In genomic region chr6:61326131-61326530, GRCm38 (mm10) we compare ENCODE assay signal across 25 mouse cellular contexts.
"Had no signal": no experiment of that assay in that cellular context is flagged by ENCODE, and none has a peak within 500 bp of the region (broad histone marks: within the 10 kb centered on the region; RNA-seq: fewer than 3 reads in every experiment).

No protein-coding gene starts in this region.

- H3K27me3 ChIP-seq: hindbrain, embryonic 12.5 days; hindbrain, embryonic 15.5 days; intestine, embryonic 15.5 days; kidney, embryonic 15.5 days; limb, embryonic 12.5 days had no signal

- ATAC-seq: forebrain, embryonic 16.5 days; hindbrain, postnatal 0 days; intestine, embryonic 15.5 days; intestine, postnatal 0 days had no signal

- H3K9me3 ChIP-seq: heart, embryonic 10.5 days; heart, embryonic 12.5 days; hindbrain, embryonic 10.5 days; hindbrain, embryonic 12.5 days; hindbrain, embryonic 15.5 days; intestine, embryonic 15.5 days; kidney, embryonic 15.5 days; limb, embryonic 10.5 days; limb, embryonic 12.5 days had no signal

- H3K4me1 ChIP-seq: heart, embryonic 10.5 days; heart, embryonic 12.5 days; hindbrain, embryonic 10.5 days; intestine, embryonic 15.5 days; kidney, embryonic 15.5 days; limb, embryonic 10.5 days had no signal

- H3K4me3 ChIP-seq: gastrocnemius, adult 2 months; heart, embryonic 10.5 days; heart, embryonic 12.5 days; hindbrain, embryonic 10.5 days; hindbrain, embryonic 12.5 days; hindbrain, embryonic 15.5 days; intestine, embryonic 15.5 days; kidney, embryonic 15.5 days; left cerebral cortex, adult 2 months; limb, embryonic 10.5 days; limb, embryonic 12.5 days had no signal

- H3K9ac ChIP-seq: heart, embryonic 12.5 days; hindbrain, embryonic 12.5 days; hindbrain, embryonic 15.5 days; intestine, embryonic 15.5 days; kidney, embryonic 15.5 days; limb, embryonic 12.5 days had no signal

- H3K27ac ChIP-seq: gastrocnemius, adult 2 months; heart, embryonic 10.5 days; hindbrain, embryonic 10.5 days; hindbrain, embryonic 12.5 days; hindbrain, embryonic 15.5 days; hindbrain, postnatal 0 days; intestine, embryonic 15.5 days; kidney, embryonic 15.5 days; kidney, postnatal 0 days; left cerebral cortex, adult 2 months; limb, embryonic 10.5 days; limb, embryonic 12.5 days had no signal

- DNase-seq: gastrocnemius, adult 2 months; gastrocnemius, postnatal 10 days; gastrocnemius, postnatal 25 days; heart, adult 18-20 months; heart, postnatal 4 days; kidney, adult 18-20 months; kidney, adult 9 months; kidney, postnatal 14 days; kidney, postnatal 36 days; layer of hippocampus, adult 9-11 months; liver had no signal

- H3K36me3 ChIP-seq: heart, embryonic 10.5 days; heart, embryonic 12.5 days; hindbrain, embryonic 10.5 days; hindbrain, embryonic 12.5 days; hindbrain, embryonic 15.5 days; intestine, embryonic 15.5 days; kidney, embryonic 15.5 days; limb, embryonic 10.5 days; limb, embryonic 12.5 days had no signal

- H3K4me2 ChIP-seq: heart, embryonic 12.5 days; hindbrain, embryonic 12.5 days; hindbrain, embryonic 15.5 days; intestine, embryonic 15.5 days; kidney, embryonic 15.5 days; limb, embryonic 12.5 days had no signal
